Mouse (Mus musculus): ENCODE measurements at regions not wholly inside any gene's neighbourhood (a gene's known extent, or its start where the extent isn't known, plus 50 kb on each side); places are given as distances from the start of the nearest gene placed in this dataset.
A peak's percentile ranks its signal among the peaks of the same experiment; 100 is the strongest.

DNA sequence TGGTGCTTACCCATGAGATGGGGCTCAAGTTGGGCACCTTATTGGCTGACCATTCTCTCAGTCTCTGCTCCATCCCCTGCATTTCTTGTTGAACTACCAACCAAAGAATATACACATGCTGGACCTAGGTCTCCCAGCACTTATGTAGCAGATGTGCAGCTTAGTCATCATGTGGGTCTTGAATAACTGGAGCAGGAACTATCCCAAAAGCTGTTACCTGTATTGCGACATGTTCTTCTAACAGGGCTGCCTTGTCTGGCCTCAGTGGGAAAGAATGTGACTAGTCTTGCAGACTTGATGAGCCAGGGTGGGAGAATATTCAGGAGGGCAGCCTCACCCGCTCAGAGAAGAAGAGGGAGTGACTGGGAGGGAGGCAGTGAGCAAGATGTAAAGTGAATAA is 318.7 kb upstream of the Marcks start:
- Histone ChIP-seq H3K36me3 (ENCODE audit: insufficient read depth, low read length) (no peaks in the 10 kb centered on the region), H3K4me3 (ENCODE audit: low read length) (no peak overlapping the region), H3K27ac (ENCODE audit: low read length) (no peak overlapping the region), H3K4me2 (replicated peaks; ENCODE audit: low read depth, low read length) (no peak overlapping the region), H3K9ac (replicated peaks; ENCODE audit: low read length) (no peak overlapping the region), H3K9me3 (ENCODE audit: low read length) (no peaks in the 10 kb centered on the region), H3K4me1 (ENCODE audit: insufficient read depth, low read length) (no peaks in the 10 kb centered on the region), H3K27me3 (ENCODE audit: insufficient read depth, low read length) (no peaks in the 10 kb centered on the region)
- 77% methylated on average over 2 of the region's 2 CpGs for WGBS
- ATAC-seq (ENCODE audit: low FRiP score, low TSS enrichment): no peak

DNA sequence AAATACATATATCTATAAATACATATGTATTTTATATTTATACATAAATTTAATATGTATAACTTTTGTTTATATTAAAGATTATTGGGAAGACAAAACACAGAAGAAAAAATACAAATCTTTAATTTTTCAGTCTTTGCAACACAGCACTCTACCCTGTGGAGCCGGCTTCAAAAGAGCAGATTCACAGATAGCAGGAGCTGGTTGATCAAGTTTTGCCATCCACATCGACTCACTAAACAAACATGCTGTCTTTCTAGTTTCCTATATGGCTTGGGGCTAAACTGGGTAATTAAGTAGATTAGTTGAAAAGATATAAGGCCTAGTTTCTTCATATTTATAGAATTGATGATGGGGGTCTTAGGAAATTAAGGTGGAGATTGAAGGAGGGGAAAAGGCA is 311.2 kb upstream of the Marcks start:
- no peak overlapping the region for H3K9ac ChIP-seq (replicated peaks; ENCODE audit: low read length)
- ATAC-seq (ENCODE audit: low FRiP score, low TSS enrichment): no peak
- 82% methylated on average over 2 of the region's 2 CpGs for WGBS

GRCm38 (mm10) chr10:37447333-37448204 is 308.8 kb upstream of the Marcks start:
- H3K36me3 ChIP-seq (ENCODE audit: insufficient read depth, low read length): no peaks in the 10 kb centered on the region
- H3K4me1 ChIP-seq (ENCODE audit: insufficient read depth, low read length): no peaks in the 10 kb centered on the region
- H3K9me3 ChIP-seq (ENCODE audit: low read length): no peaks in the 10 kb centered on the region
- no peak overlapping the region for H3K9ac ChIP-seq (replicated peaks; ENCODE audit: low read length)
- H3K4me2 ChIP-seq (replicated peaks; ENCODE audit: low read depth, low read length): no peak overlapping the region
- no peak overlapping the region for H3K4me3 ChIP-seq (ENCODE audit: low read length)
- ATAC-seq (ENCODE audit: low FRiP score, low TSS enrichment): peak; percentile 73; the same call in 1 of the 2 replicates
- WGBS: 69% methylated on average over 4 of the region's 4 CpGs
- peak overlapping the region; percentile 67; the same call in 1 of the 2 replicates for H3K27ac ChIP-seq (ENCODE audit: low read length)
- no peaks in the 10 kb centered on the region for H3K27me3 ChIP-seq (ENCODE audit: insufficient read depth, low read length)

More for the DNA sequence above, 311.2 kb upstream of the Marcks start:
- H3K4me1 ChIP-seq (ENCODE audit: insufficient read depth, low read length): no peaks in the 10 kb centered on the region
- no peaks in the 10 kb centered on the region for H3K27me3 ChIP-seq (ENCODE audit: insufficient read depth, low read length)
- H3K9me3 ChIP-seq (ENCODE audit: low read length): no peaks in the 10 kb centered on the region
- no peaks in the 10 kb centered on the region for H3K36me3 ChIP-seq (ENCODE audit: insufficient read depth, low read length)
- no peak overlapping the region for H3K27ac ChIP-seq (ENCODE audit: low read length)
- no peak overlapping the region for H3K4me3 ChIP-seq (ENCODE audit: low read length)
- H3K4me2 ChIP-seq (replicated peaks; ENCODE audit: low read depth, low read length): no peak overlapping the region

GRCm38 (mm10) chr10:37439863-37440613 is 301.3 kb upstream of the Marcks start:
- H3K9me3 ChIP-seq (ENCODE audit: low read length): no peaks in the 10 kb centered on the region
- ATAC-seq (ENCODE audit: low FRiP score, low TSS enrichment): no peak
- WGBS: 65% methylated on average over 4 of the region's 4 CpGs
- no peak overlapping the region for H3K9ac ChIP-seq (replicated peaks; ENCODE audit: low read length)
- no peaks in the 10 kb centered on the region; the same call in 1 of the 2 replicates for H3K4me1 ChIP-seq (ENCODE audit: insufficient read depth, low read length)
- H3K27me3 ChIP-seq (ENCODE audit: insufficient read depth, low read length): no peaks in the 10 kb centered on the region
- no peaks in the 10 kb centered on the region for H3K36me3 ChIP-seq (ENCODE audit: insufficient read depth, low read length)
- no peak overlapping the region for H3K4me3 ChIP-seq (ENCODE audit: low read length)
- no peak overlapping the region for H3K27ac ChIP-seq (ENCODE audit: low read length)
- H3K4me2 ChIP-seq (replicated peaks; ENCODE audit: low read depth, low read length): no peak overlapping the region

DNA sequence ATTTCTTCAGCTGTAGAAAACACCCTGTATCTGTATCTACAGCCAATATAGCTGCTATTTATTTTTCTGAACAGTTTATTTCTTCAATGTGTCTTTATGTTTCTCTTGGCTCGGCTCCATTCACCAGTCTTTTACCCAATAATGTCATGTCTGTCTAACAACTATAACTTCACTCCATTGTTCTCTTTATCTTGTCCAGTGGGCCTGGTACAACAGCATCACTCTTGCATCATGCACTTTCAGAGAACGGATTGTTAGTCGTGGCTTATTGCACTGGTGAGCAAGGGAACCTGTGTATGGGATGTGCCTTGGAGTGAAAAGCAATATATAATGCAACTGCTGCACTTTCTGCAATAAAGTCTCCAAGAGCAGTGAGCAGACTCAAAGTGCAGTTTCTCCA is 299.6 kb upstream of the Marcks start:
- Histone ChIP-seq H3K9ac (replicated peaks; ENCODE audit: low read length) (no peak overlapping the region), H3K4me2 (replicated peaks; ENCODE audit: low read depth, low read length) (no peak overlapping the region), H3K9me3 (ENCODE audit: low read length) (no peaks in the 10 kb centered on the region), H3K4me1 (ENCODE audit: insufficient read depth, low read length) (peaks cover 5% of the 10 kb centered on the region), H3K4me3 (ENCODE audit: low read length) (no peak overlapping the region), H3K36me3 (ENCODE audit: insufficient read depth, low read length) (no peaks in the 10 kb centered on the region), H3K27me3 (ENCODE audit: insufficient read depth, low read length) (no peaks in the 10 kb centered on the region), H3K27ac (ENCODE audit: low read length) (no peak overlapping the region)
- ATAC-seq (ENCODE audit: low FRiP score, low TSS enrichment): peak; percentile 57; the same call in 1 of the 2 replicates
- WGBS: 20% methylated on average over 3 of the region's 3 CpGs

- H3K4me2 ChIP-seq (replicated peaks; ENCODE audit: low read depth, low read length): no peak overlapping the region
- H3K4me1 ChIP-seq (ENCODE audit: insufficient read depth, low read length): peaks cover 5% of the 10 kb centered on the region
- no peaks in the 10 kb centered on the region for H3K9me3 ChIP-seq (ENCODE audit: low read length)
- H3K9ac ChIP-seq (replicated peaks; ENCODE audit: low read length): no peak overlapping the region
- no peak overlapping the region for H3K4me3 ChIP-seq (ENCODE audit: low read length)
- H3K27ac ChIP-seq (ENCODE audit: low read length): no peak overlapping the region
- H3K36me3 ChIP-seq (ENCODE audit: insufficient read depth, low read length): no peaks in the 10 kb centered on the region
- H3K27me3 ChIP-seq (ENCODE audit: insufficient read depth, low read length): no peaks in the 10 kb centered on the region
- ATAC-seq (ENCODE audit: low FRiP score, low TSS enrichment): no peak
These were observed 298.1 kb upstream of the Marcks start for GRCm38 (mm10) chr10:37436849-37437248.

DNA sequence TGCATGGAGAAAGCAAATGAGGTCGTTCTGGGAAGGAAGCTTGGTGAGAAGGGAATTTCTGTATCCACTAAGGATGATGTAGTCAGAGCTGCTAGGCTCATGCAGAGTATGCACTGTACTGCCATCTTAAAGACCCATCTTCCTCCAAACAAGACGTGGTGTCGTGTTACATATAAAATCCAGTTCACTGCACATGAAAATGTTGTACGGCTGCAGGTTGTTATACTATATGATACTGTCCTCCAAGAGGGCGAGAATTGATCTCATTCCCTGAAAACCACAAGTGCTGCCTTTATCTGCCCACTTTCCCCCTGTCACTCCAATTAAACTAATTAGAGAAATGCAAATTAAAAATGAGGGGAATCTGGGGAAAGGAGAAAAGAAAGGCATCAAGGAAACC is 295.5 kb upstream of the Marcks start:
- Histone ChIP-seq H3K4me2 (replicated peaks; ENCODE audit: low read depth, low read length) (no peak overlapping the region), H3K36me3 (ENCODE audit: insufficient read depth, low read length) (no peaks in the 10 kb centered on the region), H3K9ac (replicated peaks; ENCODE audit: low read length) (no peak overlapping the region), H3K9me3 (ENCODE audit: low read length) (no peaks in the 10 kb centered on the region), H3K4me3 (ENCODE audit: low read length) (no peak overlapping the region), H3K4me1 (ENCODE audit: insufficient read depth, low read length) (peaks cover 5% of the 10 kb centered on the region), H3K27ac (ENCODE audit: low read length) (no peak overlapping the region), H3K27me3 (ENCODE audit: insufficient read depth, low read length) (no peaks in the 10 kb centered on the region)
- WGBS: 36% methylated on average over 5 of the region's 5 CpGs
- ATAC-seq (ENCODE audit: low FRiP score, low TSS enrichment): peak; percentile 67; the same call in 1 of the 2 replicates

DNA sequence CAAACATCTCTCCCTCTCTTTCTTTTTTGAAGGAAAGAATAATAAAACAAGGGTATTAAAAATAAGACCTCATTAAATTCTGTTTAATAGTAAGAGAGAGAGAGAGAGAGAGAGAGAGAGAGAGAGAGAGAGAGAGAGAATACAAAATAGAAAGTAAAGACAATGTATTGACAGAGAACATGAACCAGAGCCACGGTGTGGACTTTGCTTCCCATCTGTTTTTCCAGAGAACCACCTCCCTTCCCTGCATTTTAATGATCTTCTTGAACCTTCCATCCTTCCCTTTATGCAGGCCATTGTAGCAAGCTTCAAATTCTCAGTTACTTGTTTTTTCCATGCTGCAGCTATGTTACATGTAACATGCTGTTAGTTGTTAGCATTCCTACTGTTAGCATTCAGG is 284.3 kb upstream of the Marcks start:
- 0 out of 2 replicates have a peak, but pooled peaks cover 4% of the 10 kb centered on the region for H3K4me1 ChIP-seq (ENCODE audit: insufficient read depth, low read length)
- ATAC-seq (ENCODE audit: low FRiP score, low TSS enrichment): no peak
- H3K4me3 ChIP-seq (ENCODE audit: low read length): no peak overlapping the region
- WGBS: 43% methylated on average over 1 of the region's 1 CpGs
- peak overlapping the region; percentile 65; the same call in 1 of the 2 replicates for H3K27ac ChIP-seq (ENCODE audit: low read length)
- no peaks in the 10 kb centered on the region for H3K9me3 ChIP-seq (ENCODE audit: low read length)
- H3K9ac ChIP-seq (replicated peaks; ENCODE audit: low read length): no peak overlapping the region
- H3K27me3 ChIP-seq (ENCODE audit: insufficient read depth, low read length): no peaks in the 10 kb centered on the region
- no peaks in the 10 kb centered on the region for H3K36me3 ChIP-seq (ENCODE audit: insufficient read depth, low read length)
- H3K4me2 ChIP-seq (replicated peaks; ENCODE audit: low read depth, low read length): no peak overlapping the region

DNA sequence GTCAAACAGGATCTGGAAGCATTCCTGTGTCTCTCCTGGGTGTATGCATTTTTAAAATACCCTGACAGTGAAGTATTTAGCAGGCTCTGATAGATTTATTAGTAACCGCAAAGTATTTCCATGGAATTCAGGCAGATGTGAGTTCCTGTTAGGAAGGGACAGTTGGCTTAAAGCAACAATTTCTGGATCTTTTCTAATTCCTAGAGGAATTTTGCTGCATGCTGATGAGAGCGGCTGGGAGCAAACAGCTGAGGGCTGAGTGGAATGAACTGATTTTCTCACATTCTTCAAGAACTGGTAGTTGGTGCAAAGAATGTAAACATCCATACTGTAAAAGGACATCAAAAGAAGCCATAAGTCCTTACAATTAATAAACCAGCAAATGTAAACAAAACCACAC is 283.9 kb upstream of the Marcks start:
- no peak overlapping the region for H3K4me2 ChIP-seq (replicated peaks; ENCODE audit: low read depth, low read length)
- 0 out of 2 replicates have a peak overlapping the region, but pooled peaks have one; percentile 48 for H3K27ac ChIP-seq (ENCODE audit: low read length)
- peak; percentile 67; the same call in 1 of the 2 replicates for ATAC-seq (ENCODE audit: low FRiP score, low TSS enrichment)
- no peaks in the 10 kb centered on the region for H3K27me3 ChIP-seq (ENCODE audit: insufficient read depth, low read length)
- no peaks in the 10 kb centered on the region for H3K36me3 ChIP-seq (ENCODE audit: insufficient read depth, low read length)
- H3K9me3 ChIP-seq (ENCODE audit: low read length): no peaks in the 10 kb centered on the region
- H3K4me1 ChIP-seq (ENCODE audit: insufficient read depth, low read length): 0 out of 2 replicates have a peak, but pooled peaks cover 4% of the 10 kb centered on the region
- no peak overlapping the region for H3K9ac ChIP-seq (replicated peaks; ENCODE audit: low read length)
- no peak overlapping the region for H3K4me3 ChIP-seq (ENCODE audit: low read length)
- 52% methylated on average over 2 of the region's 2 CpGs for WGBS

DNA sequence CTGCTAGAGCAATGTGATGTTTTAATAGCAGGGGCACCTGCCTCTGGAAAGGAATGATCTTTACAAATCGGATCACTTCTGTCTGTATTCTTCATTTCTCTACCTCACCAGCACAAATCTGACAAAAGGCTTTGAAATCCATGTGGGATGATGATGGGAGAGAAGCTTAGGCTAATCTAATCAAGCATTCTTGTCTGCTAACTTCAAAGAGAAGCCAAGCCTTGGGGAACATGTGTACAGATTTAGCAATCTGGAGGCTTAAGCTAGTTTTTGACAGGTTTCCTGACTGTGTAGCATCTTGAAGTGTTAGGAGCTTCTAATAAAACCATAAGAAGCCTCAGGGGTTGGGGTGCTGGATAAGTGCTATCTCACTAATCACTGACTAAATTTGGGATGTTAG is 277.6 kb upstream of the Marcks start:
- H3K4me2 ChIP-seq (replicated peaks; ENCODE audit: low read depth, low read length): no peak overlapping the region
- H3K9ac ChIP-seq (replicated peaks; ENCODE audit: low read length): no peak overlapping the region
- H3K9me3 ChIP-seq (ENCODE audit: low read length): no peaks in the 10 kb centered on the region
- no peak overlapping the region for H3K27ac ChIP-seq (ENCODE audit: low read length)
- no peaks in the 10 kb centered on the region for H3K4me1 ChIP-seq (ENCODE audit: insufficient read depth, low read length)
- H3K27me3 ChIP-seq (ENCODE audit: insufficient read depth, low read length): no peaks in the 10 kb centered on the region
- 81% methylated on average over 1 of the region's 1 CpGs for WGBS
- H3K36me3 ChIP-seq (ENCODE audit: insufficient read depth, low read length): no peaks in the 10 kb centered on the region
- ATAC-seq (ENCODE audit: low FRiP score, low TSS enrichment): no peak
- H3K4me3 ChIP-seq (ENCODE audit: low read length): no peak overlapping the region
